In genomic region chr19:31963147-31963546, GRCm38 (mm10) we compare ENCODE assay signal across 20 mouse cellular contexts.
DNase-seq lines count a peak whose midpoint lies in the region; ATAC-seq lines count a peak whose summit lies in the region.
"Had no signal": no experiment of that assay in that cellular context is flagged by ENCODE, and none has a peak within 500 bp of the region (broad histone marks: within the 10 kb centered on the region; RNA-seq: fewer than 3 reads in every experiment).

No protein-coding gene starts in this region.

- DNase-seq in lung, postnatal 36 days: peak; percentile 2
- DNase-seq in lung, postnatal 25 days (ENCODE audit: low spot score): no peak
- no peak for DNase-seq in frontal cortex, postnatal 36 days (ENCODE audit: low spot score in 2 of 2)
- no peak for DNase-seq in T-cell, adult 2 months (ENCODE audit: low spot score)
- no peak for DNase-seq in urinary bladder, postnatal 36 days (ENCODE audit: low spot score in 2 of 2)
- DNase-seq: adrenal gland, adult 2 months; adrenal gland, postnatal 25 days; cerebellum, adult 18-20 months; cerebellum, adult 9-11 months; cerebellum, postnatal 36 days; forebrain, postnatal 0 days; gastrocnemius, postnatal 10 days; heart, adult 2 months; heart, postnatal 36 days had no signal

- ATAC-seq in common myeloid progenitor, adult 5-6 weeks (replicated peaks; ENCODE audit: low read depth, poor library complexity, severe bottlenecking): peak; percentile 78
- ATAC-seq in megakaryocyte, adult 5-6 weeks (ENCODE audit: poor library complexity, severe bottlenecking): peak; percentile 74
- ATAC-seq: CD4-positive, CD25-positive, alpha-beta regulatory T cell, adult 4 months; forebrain, embryonic 13.5 days; forebrain, postnatal 0 days; hindbrain, postnatal 0 days; Patski had no signal
